Mouse (Mus musculus): ENCODE data around the gene Bbx.

The Bbx gene

DNA sequence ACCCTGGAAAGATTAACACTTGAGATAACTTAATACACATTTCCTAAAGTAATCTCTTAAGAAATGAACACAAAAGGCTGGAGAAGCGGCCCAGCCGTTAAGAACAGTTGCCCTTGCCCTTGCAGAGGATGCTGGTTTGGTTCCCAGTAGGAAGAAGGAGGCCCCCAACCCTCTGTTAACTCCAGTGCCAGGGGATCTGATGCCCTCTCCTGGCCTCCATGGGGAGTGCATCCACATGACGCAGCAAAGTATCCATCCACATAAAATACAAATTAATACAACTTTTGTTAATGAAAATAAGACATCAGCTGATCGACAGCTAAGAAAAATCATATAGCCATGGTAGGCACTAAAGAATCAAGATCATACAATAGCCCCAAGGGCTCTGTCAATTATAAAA, 33.6 kb downstream of the Bbx start:
- DNase-seq (ENCODE audit: low read depth, low spot score), result no peak

DNA sequence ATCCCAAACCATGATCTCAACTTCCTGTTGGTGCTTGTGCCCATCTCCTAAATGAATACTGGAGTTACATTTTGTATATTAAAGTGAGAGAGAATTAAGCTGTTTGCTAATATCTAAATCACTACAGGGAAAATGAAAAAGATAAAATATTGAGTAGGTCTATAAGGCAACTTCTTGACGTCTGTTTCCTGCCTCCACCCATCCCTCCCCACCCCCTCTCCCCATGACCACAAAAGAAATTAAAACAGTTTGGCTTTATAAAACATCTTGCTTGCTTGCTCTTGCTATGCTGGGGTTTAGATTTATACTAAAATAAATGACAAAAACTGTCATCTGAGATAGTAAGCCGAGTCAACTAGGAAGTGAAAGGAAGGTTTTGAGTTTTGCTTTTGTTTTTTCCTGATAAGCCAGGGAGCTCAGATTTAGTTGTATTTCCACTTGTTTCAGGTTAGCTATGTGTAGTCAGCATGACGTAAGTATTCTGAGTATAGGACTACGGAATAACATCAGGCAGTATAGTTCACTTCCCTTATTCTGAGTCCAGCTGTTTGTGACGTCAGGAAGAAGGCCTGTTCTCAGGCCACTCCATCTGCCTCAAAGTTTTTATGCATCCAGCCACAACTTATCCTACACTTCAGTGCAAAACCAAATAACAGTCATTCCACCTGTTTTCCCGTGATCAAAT, 36.1 kb downstream of the Bbx start:
- no peak for DNase-seq (ENCODE audit: low read depth, low spot score)

- DNase-seq (ENCODE audit: low read depth, low spot score), result no peak
Observed at GRCm38 (mm10) chr16:50388499-50388898, 43.7 kb downstream of the Bbx start.

- no peak for DNase-seq (ENCODE audit: low read depth, low spot score)
Observed at GRCm38 (mm10) chr16:50383541-50383940, 48.6 kb downstream of the Bbx start.

DNA sequence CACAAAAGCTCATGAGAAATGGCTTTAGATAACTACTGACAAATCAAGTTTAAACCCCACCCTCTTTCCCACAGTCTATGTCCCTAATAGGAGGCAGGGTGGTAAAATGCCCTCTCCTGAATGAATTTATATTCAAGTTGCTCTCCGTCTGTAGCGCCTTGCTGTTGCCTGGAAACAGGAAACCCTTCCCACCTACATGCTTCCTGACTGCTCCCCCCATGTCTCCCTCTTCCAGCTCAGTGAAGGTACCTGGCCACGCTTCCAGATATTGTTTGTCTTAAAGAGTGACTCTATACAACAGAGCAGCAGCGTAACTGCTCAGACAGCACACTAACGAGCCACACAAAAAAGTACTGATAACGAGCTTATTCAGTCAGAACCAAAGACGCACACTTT, 50.8 kb downstream of the Bbx start:
- DNase-seq (ENCODE audit: low read depth, low spot score), result no peak

GRCm38 (mm10) chr16:50380682-50381350, 51.4 kb downstream of the Bbx start:
- DNase-seq (ENCODE audit: low read depth, low spot score), result peak; percentile 38

GRCm38 (mm10) chr16:50380232-50380631, 52.0 kb downstream of the Bbx start:
- no peak for DNase-seq (ENCODE audit: low read depth, low spot score)

- peak; percentile 23 for DNase-seq (ENCODE audit: low read depth, low spot score)
Observed at GRCm38 (mm10) chr16:50374611-50375010, 57.6 kb downstream of the Bbx start.

- no peak for DNase-seq (ENCODE audit: low read depth, low spot score)
Observed at GRCm38 (mm10) chr16:50373685-50374084, 58.5 kb downstream of the Bbx start.

DNA sequence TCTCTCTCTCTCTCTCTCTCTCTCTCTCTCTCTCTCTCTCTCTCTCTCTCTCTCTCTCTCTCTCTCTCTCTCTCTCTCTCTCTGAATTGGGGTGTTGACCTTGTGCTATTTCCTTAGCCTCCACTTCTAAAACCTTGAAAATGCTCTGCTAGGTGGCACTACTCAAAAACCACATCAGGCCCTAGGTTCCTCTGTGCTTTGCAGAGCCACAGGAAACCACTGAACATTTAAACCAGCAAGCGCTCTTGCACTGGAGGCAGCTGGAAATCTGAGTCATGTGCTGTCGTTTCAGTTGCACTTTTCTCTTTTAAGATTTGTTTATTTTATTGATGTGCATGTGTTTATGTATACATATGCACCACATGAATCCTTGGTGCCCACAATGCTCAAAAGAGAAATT, 59.6 kb downstream of the Bbx start:
- no peak for DNase-seq (ENCODE audit: low read depth, low spot score)

GRCm38 (mm10) chr16:50371460-50371859, 60.7 kb downstream of the Bbx start:
- DNase-seq (ENCODE audit: low read depth, low spot score), result no peak

- no peak for DNase-seq (ENCODE audit: low read depth, low spot score)
Observed at GRCm38 (mm10) chr16:50370423-50370822, 61.8 kb downstream of the Bbx start.

DNA sequence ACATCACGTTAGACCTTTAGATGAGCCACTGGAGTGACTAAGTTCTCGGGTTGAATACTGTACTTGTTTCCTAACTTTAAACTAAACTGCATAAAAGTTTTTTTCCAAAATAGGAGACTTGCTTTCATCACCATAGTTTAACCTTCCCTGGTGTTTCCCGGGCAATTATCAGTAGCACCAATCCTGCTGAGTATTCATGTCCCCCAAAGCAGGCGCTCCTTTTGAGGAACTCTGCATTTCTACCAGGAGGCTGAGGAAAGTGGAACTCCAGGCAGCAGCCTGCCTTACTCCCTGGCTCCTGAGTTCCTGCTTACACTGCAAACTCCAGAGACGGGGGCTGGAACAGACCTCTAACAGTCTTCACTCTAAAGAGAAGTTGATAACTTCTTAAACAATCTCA, 65.6 kb downstream of the Bbx start:
- no peak for DNase-seq (ENCODE audit: low read depth, low spot score)

GRCm38 (mm10) chr16:50364189-50365059, 67.8 kb downstream of the Bbx start:
- peak; percentile 52 for DNase-seq (ENCODE audit: low read depth, low spot score)

- no peak for DNase-seq (ENCODE audit: low read depth, low spot score)
Observed at GRCm38 (mm10) chr16:50363443-50364188, 68.6 kb downstream of the Bbx start.

- no peak for DNase-seq (ENCODE audit: low read depth, low spot score)
Observed at GRCm38 (mm10) chr16:50360631-50361030, 71.6 kb downstream of the Bbx start.

DNA sequence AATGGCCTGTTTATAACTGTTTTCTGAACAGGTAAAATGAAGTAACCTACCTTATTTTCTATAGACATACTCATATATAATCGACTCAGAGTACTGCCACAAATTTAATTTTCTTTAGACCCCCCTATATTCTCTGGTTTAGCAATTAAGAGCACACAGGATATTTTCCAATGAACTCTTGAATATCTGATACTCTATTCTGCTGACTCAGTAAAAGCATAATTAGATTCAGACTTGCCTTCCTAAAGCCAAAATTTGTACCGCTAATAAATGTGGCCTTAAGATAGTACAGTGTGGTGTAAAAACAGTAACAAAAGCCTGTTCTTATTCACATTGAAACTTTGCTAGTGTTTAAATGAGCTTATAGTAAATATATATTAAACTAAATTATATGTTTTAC, 102.5 kb downstream of the Bbx start:
- DNase-seq (ENCODE audit: low read depth, low spot score), result no peak

DNA sequence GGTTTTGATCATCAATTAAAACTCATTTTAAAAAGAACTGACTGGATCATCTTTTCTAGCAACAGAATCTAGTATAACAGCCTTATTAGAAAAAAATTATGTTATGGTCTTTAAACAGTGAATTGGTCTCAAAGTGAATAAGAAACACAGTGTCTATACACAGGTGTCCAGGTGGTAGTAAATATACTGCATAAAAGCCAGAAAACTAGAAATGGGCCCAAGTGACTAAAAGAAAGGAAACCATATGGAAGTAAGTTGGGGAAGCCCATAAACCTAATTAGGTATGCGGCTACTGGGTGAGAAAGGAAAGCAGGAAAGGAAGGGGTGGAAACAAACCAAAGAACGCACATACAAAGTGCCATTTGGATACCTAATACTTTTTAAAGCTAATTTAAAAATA, 107.4 kb downstream of the Bbx start:
- DNase-seq (ENCODE audit: low read depth, low spot score), result no peak

- DNase-seq (ENCODE audit: low read depth, low spot score), result no peak
Observed at GRCm38 (mm10) chr16:50324292-50324691, 107.9 kb downstream of the Bbx start.

DNA sequence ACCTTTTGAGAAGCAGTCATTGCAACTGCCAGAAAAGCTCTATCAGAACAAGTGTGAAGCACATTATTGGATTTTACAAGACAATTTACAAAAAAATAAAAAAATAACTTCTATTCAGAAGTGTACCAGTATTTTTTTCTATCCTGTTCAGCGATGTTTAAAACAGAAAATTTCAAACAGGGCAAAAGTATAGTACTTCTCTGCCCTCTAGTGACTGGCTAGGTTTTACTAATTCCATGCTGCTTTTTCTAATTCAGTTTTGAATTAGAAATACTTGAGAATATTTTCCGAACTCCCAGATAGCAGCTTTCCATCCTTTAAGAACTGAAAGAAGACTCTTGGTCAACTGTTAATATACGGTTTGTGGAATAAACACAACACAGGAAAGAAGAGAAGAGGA, 110.8 kb downstream of the Bbx start:
- no peak for DNase-seq (ENCODE audit: low read depth, low spot score)

DNA sequence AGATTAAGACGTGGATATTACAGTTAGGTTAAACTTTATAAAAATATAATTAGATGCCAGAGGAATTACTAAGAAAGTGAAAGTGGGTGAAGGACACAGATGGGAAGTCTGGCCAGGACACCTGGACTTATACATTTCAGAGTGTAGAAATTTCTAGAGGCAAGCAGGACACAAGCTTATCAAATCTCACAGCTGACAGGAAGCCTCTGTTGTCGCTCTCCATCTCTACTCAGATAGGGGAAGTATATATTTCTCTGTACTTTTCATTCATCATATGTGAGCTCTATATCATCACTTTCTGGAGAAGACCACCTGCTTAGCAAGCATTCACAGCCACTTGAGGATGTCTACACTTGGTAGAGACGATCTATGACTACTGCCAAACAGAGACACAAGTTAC, 113.9 kb downstream of the Bbx start:
- no peak for DNase-seq (ENCODE audit: low read depth, low spot score)
